Mouse (Mus musculus) heart, embryonic 15.5 days (tissue): ENCODE measurements at regions not wholly inside any gene's neighbourhood (a gene's known extent, or its start where the extent isn't known, plus 50 kb on each side); places are given as distances from the start of the nearest gene placed in this dataset.

Experiments used
- ATAC-seq: fragments of 200-750 bp; cut with Nextera tagmentation; replicated peaks from 2 replicates; pipeline ENCODE4 v1.8.0; 2017; ENCODE audit warnings: low read depth, moderate TSS enrichment; ENCODE audit not compliant: insufficient number of reproducible peaks, insufficient read depth, low FRiP score
- H3K27ac ChIP-seq: fragments of 300-500 bp; sonication (generic); 2 replicates; pipeline ENCODE4 v1.5.1; 2015; ENCODE audit warnings: mild to moderate bottlenecking, inconsistent platforms
- H3K27me3 ChIP-seq: fragments of 300-500 bp; sonication (generic); 2 replicates; pipeline ENCODE4 v1.6.1; 2015; ENCODE audit warnings: inconsistent platforms
- H3K36me3 ChIP-seq: fragments of 300-500 bp; sonication (generic); 2 replicates; pipeline ENCODE4 v1.6.1; 2015; ENCODE audit warnings: mild to moderate bottlenecking, inconsistent platforms
- H3K4me1 ChIP-seq: fragments of 300-500 bp; sonication (generic); replicated peaks from 2 replicates; pipeline ENCODE4 v1.6.1; 2015; ENCODE audit warnings: inconsistent platforms
- H3K4me2 ChIP-seq: fragments of 300-500 bp; sonication (generic); 2 replicates; pipeline ENCODE4 v1.6.1; 2015; ENCODE audit warnings: inconsistent platforms, mild to moderate bottlenecking, moderate library complexity
- H3K4me3 ChIP-seq: fragments of 300-500 bp; sonication (generic); 2 replicates; pipeline ENCODE4 v1.5.1; 2015; ENCODE audit warnings: mild to moderate bottlenecking, inconsistent platforms
- H3K9ac ChIP-seq: fragments of 300-500 bp; sonication (generic); 2 replicates; pipeline ENCODE4 v1.6.1; 2015; ENCODE audit warnings: mild to moderate bottlenecking, inconsistent platforms
- H3K9me3 ChIP-seq: fragments of 300-500 bp; sonication (generic); replicated peaks from 2 replicates; pipeline ENCODE4 v1.6.1; 2016; ENCODE audit warnings: inconsistent platforms
- WGBS: fragments of 180-500 bp; shearing (Covaris S2); methylation state at CpG from one replicate; pipeline ENCODE4 v1.1.7; 2015; ENCODE audit warnings: mixed read lengths; 5-methylcytosine and 5-hydroxymethylcytosine counted together

DNA sequence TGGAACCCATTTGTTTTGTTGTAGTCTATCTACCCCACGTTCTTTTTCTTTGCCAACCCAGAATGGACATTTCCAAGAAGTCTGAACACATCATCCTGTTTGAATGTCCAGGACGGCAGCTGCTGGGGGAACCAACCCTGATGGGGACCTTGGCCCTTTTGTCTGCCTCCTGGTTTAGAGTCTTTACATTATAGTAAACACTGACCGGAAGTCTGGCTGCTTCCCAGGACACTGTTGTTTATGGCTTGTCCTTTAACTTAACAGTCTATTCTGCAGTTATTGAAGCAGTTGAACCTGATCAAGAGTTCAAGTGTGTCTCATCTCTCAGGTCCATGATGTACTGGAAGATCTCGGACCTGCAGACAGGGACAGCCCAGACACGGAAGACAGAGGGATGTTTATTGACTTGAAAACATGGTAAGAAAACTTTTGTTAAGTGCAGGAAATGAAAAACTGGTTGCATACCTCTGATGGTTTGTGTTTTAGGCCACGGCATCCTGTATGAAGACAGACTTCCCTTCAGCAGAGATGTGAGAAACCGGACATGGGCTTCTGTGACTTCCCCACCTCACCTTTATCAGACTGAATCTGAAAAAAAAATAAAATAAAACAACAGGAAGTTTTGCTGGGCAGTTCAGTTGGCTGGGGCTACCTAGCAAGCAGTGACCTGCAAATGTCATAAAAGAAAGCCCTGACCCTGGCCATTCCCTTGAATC, 69.7 kb upstream of the Itga1 start:
- Histone ChIP-seq H3K4me2 (no peak overlapping the region), H3K9ac (no peak overlapping the region), H3K4me3 (no peak overlapping the region), H3K9me3 (no peaks in the 10 kb centered on the region), H3K27ac (no peak overlapping the region), H3K36me3 (no peaks in the 10 kb centered on the region), H3K4me1 (no peaks in the 10 kb centered on the region), H3K27me3 (no peaks in the 10 kb centered on the region)
- no peak for ATAC-seq
- WGBS, result 60% methylated on average over 7 of the region's 7 CpGs

DNA sequence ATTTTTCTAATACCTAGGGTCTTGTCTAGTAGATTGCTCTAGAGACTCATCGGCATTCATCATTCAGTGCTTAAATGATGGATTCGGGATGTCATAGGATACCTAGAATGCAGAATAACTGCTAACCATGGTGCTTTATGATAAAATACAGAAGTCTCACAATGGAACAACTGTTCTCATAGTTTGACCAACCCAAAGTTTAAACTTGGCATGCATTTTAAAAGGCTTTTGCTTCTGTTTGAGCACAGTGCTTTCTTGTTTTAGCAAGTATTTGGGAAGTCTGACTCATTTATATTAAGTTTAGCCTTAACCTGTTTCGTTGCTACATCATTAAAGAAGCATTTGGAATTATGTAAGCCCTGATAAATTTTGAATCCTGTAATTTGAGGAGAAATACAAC, 64.2 kb upstream of the Itga1 start:
- no peaks in the 10 kb centered on the region for H3K36me3 ChIP-seq
- H3K4me3 ChIP-seq, result no peak overlapping the region
- ATAC-seq, result no peak
- 79% methylated on average over 3 of the region's 3 CpGs for WGBS
- 0 out of 2 replicates have a peak, but pooled peaks cover 5% of the 10 kb centered on the region for H3K4me1 ChIP-seq
- H3K9me3 ChIP-seq, result no peaks in the 10 kb centered on the region
- H3K27me3 ChIP-seq, result no peaks in the 10 kb centered on the region
- H3K4me2 ChIP-seq, result no peak overlapping the region
- H3K9ac ChIP-seq, result no peak overlapping the region
- no peak overlapping the region for H3K27ac ChIP-seq

DNA sequence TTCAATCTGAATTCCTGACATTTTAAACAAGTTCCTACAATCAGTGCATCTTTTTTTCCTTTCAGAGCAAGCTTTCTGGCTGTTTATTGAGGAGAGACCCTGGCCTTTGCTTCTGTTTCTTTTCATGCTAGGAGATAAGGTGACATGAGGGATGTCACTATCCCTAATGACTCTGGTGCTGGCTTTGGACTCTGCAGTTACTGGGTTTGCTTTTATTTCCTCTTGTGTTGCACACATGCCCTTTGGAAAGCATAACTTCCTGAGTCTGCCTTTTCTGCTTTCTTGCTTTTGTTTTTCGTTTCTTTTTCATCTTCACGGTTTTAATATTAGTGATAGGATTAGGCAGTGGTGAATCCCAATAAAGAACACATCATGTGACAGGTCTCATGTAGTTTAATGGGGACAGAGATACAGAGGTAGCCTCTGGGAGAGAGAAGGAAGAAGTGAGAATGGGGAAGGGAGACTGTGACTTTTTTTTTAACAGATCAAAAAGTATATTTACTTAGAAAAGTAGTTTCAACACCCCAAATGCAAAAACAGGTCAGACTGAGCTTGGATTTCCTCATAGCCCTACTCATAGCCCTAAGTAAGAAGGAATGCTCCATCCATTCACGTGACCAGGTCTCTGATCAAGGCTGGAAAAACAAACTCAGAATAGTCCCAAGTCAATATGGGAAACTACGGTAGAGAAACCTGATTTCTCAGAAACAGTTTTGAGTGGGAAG, 61.1 kb upstream of the Itga1 start:
- no peaks in the 10 kb centered on the region for H3K36me3 ChIP-seq
- H3K27ac ChIP-seq, result no peak overlapping the region
- H3K9ac ChIP-seq, result no peak overlapping the region
- no peaks in the 10 kb centered on the region for H3K27me3 ChIP-seq
- 54% methylated on average over 4 of the region's 4 CpGs for WGBS
- no peak overlapping the region for H3K4me3 ChIP-seq
- no peaks in the 10 kb centered on the region for H3K9me3 ChIP-seq
- ATAC-seq, result no peak
- no peak overlapping the region for H3K4me2 ChIP-seq
- H3K4me1 ChIP-seq, result 0 out of 2 replicates have a peak, but pooled peaks cover 8% of the 10 kb centered on the region

- WGBS, result 36% methylated on average over 4 of the region's 4 CpGs
- Histone ChIP-seq H3K9me3 (no peaks in the 10 kb centered on the region), H3K9ac (no peak overlapping the region), H3K36me3 (no peaks in the 10 kb centered on the region), H3K4me1 (0 out of 2 replicates have a peak, but pooled peaks cover 5% of the 10 kb centered on the region), H3K4me2 (no peak overlapping the region), H3K4me3 (no peak overlapping the region), H3K27ac (no peak overlapping the region), H3K27me3 (no peaks in the 10 kb centered on the region)
- ATAC-seq, result no peak
Observed at GRCm38 (mm10) chr13:115159386-115159785, 57.6 kb upstream of the Itga1 start.
